8 mouse cellular contexts compared by ENCODE assay signal in the genomic region with DNA sequence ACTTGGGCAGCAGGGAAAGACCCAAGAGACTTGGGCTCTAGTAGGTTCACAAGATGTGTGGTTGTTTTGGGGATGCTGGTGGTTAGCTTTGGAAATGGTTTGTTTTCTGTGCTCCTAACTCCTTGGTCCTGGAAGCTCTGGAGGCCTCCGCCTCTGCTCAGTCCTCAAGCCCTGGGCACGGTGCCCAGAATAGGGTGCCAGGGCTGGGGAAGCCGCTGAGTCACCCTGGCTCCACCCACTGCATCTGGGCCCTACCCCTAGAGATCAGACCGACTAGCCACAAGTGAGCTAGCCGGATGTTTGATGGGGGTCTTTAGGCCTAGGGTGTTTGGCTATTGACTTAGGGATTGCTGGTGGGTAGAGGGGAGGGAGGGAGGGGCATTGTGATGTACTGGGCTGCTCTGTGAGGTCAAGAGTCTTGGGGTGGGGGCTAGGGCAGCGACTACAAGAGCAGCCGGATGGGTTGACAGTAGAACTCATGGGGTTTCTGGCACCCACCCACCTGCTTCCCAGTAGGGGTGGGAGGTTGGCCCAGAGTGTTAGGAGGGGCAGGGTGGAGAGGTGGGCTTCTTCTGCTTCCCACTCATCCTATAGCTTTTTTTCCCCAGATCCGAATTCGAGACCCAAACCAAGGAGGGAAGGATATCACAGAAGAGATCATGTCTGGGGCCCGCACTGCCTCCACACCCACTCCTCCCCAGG. TPM values are rescaled to one million over a fixed set of nuclear protein-coding genes. Genes with fewer than 3 reads are reported as not detected.
A peak's percentile ranks its signal among the peaks of the same experiment; 100 is the strongest.
DNase-seq lines count a peak whose midpoint lies in the region; ATAC-seq and TF ChIP-seq lines count a peak whose summit lies in the region.
"Had no signal": no experiment of that assay in that cellular context is flagged by ENCODE, and none has a peak within 500 bp of the region (broad histone marks: within the 10 kb centered on the region; RNA-seq: fewer than 3 reads in every experiment).

No protein-coding gene starts in this region.

- H3K4me3 ChIP-seq in MEL (ENCODE audit: control insufficient read depth in 1 of 2, insufficient read depth in 1 of 2, low read depth in 2 of 2, low read length in 2 of 2): no peak overlapping the region
- H3K4me3 ChIP-seq: neural tube, embryonic 12.5 days had no signal

- peaks cover 11 to 35% of the 10 kb centered on the region in 2 experiments for H3K4me1 ChIP-seq in MEL (ENCODE audit: control insufficient read depth in 1 of 2, insufficient read depth in 2 of 2, low read length in 2 of 2)

- TF ChIP-seq POLR2A in MEL (IDR thresholded peaks at IDR 0.05; ENCODE audit: control insufficient read depth in 1 of 2, insufficient read depth in 1 of 2, low read depth in 1 of 2, low read length in 2 of 2, poor library complexity in 1 of 2): no peak

- no peaks in the 10 kb centered on the region for H3K27me3 ChIP-seq in MEL (ENCODE audit: control insufficient read depth in 1 of 2, insufficient read depth in 2 of 2, low read length in 2 of 2)
- H3K27me3 ChIP-seq: neural tube, embryonic 12.5 days had no signal

- TF ChIP-seq EP300 in MEL (IDR thresholded peaks at IDR 0.05; ENCODE audit: low read depth in 1 of 2, low read length in 2 of 2): peak in 1 of 2 experiments; percentile 36; a peak in 1 of 4 replicates

- H3K79me2 ChIP-seq in MEL (ENCODE audit: control insufficient read depth, insufficient read depth, low read length, poor library complexity): peaks cover 58% of the 10 kb centered on the region

- no peak for TF ChIP-seq RAD21 in MEL (IDR thresholded peaks at IDR 0.05; ENCODE audit: low read depth, low read length)

- ATAC-seq in erythroblast, adult 5-6 weeks (replicated peaks; ENCODE audit: low FRiP score, poor library complexity, severe bottlenecking): peak; percentile 93

- 0 out of 2 replicates have a peak overlapping the region, but pooled peaks have one; percentile 17 for H3K9ac ChIP-seq in MEL (ENCODE audit: control insufficient read depth, low read depth, low read length, poor library complexity, severe bottlenecking)
- H3K9ac ChIP-seq: neural tube, embryonic 12.5 days had no signal

- intact Hi-C loops in heart, postnatal 10 days (cut with DNase I): loop anchor here (2.0 kb wide), 1 partner anchor 15 kb away; a partner anchor contains a TSS
- intact Hi-C loops in left cerebral cortex, postnatal 4 days (cut with DNase I): no loop called here

- TF ChIP-seq CTCF in MEL (IDR thresholded peaks at IDR 0.05 in 2 of 3, conservative IDR thresholded peaks at IDR 0.05 in 1 of 3; ENCODE audit: control insufficient read depth in 1 of 3, insufficient read depth in 1 of 3, low read depth in 2 of 3, low read length in 3 of 3, poor library complexity in 1 of 3, severe bottlenecking in 1 of 3): no peak

- peak; percentile 91 for DNase-seq in MEL (ENCODE audit: low read depth, low spot score)
- DNase-seq in adrenal gland, adult 2 months: peak; percentile 97
- DNase-seq in heart, postnatal 10 days: peak; percentile 89 to 91
- peak; percentile 76 for DNase-seq in left cerebral cortex, postnatal 4 days
- peak; percentile 76 to 79 for DNase-seq in right cerebral cortex, adult 2 months (ENCODE audit: low spot score in 2 of 2)
- no peak for DNase-seq in thymus, postnatal 14 days

- H3K27ac ChIP-seq in MEL (ENCODE audit: control insufficient read depth, low read depth, low read length): peak overlapping the region; percentile 21; the same call in 1 of the 2 replicates
- H3K27ac ChIP-seq: neural tube, embryonic 12.5 days had no signal

- no peaks in the 10 kb centered on the region for H3K9me3 ChIP-seq in MEL (replicated peaks; ENCODE audit: insufficient read depth, low read length)
- H3K9me3 ChIP-seq: neural tube, embryonic 12.5 days had no signal

- H3K36me3 ChIP-seq in MEL (ENCODE audit: control insufficient read depth in 1 of 2, insufficient read depth in 2 of 2, low read length in 2 of 2): peaks cover 50 to 54% of the 10 kb centered on the region in 2 experiments

TF ChIP-seq in MEL, 35 proteins besides CTCF, POLR2A, EP300 and RAD21 (continues in another document):
- no peak for TF ChIP-seq GATA1 (IDR thresholded peaks at IDR 0.05; ENCODE audit: low read depth, low read length)
- no peak for TF ChIP-seq E2F4 (IDR thresholded peaks at IDR 0.05; ENCODE audit: borderline replicate concordance, low read depth, low read length)
- peak; percentile 39; the same call in 1 of the 2 replicates for TF ChIP-seq ETS1 (IDR thresholded peaks at IDR 0.05; ENCODE audit: low read depth, low read length)
- TF ChIP-seq UBTF (IDR thresholded peaks at IDR 0.05; ENCODE audit: borderline replicate concordance, insufficient read depth, low read depth, low read length): no peak
- no peak for TF ChIP-seq HCFC1 (IDR thresholded peaks at IDR 0.05; ENCODE audit: low read depth, low read length)
- TF ChIP-seq BHLHE40 (IDR thresholded peaks at IDR 0.05; ENCODE audit: borderline replicate concordance, low read depth, low read length): no peak
- TF ChIP-seq MYC (IDR thresholded peaks at IDR 0.05; ENCODE audit: low read depth, low read length): no peak
- TF ChIP-seq SIN3A (IDR thresholded peaks at IDR 0.05; ENCODE audit: low read length): peak; percentile 47; the same call in 1 of the 2 replicates
- TF ChIP-seq POLR2AphosphoS5 (IDR thresholded peaks at IDR 0.05; ENCODE audit: borderline replicate concordance, low read depth, low read length): no peak
- no peak for TF ChIP-seq KAT2A (conservative IDR thresholded peaks at IDR 0.05; ENCODE audit: low read depth, low read length)
- TF ChIP-seq USF2 (IDR thresholded peaks at IDR 0.05; ENCODE audit: borderline replicate concordance in 1 of 2, insufficient read depth in 1 of 2, low read depth in 1 of 2, low read length in 2 of 2): no peak
- TF ChIP-seq POLR2AphosphoS2 (IDR thresholded peaks at IDR 0.05; ENCODE audit: low read length): peak; percentile 38; the same call in 1 of the 2 replicates
- TF ChIP-seq GABPA (IDR thresholded peaks at IDR 0.05; ENCODE audit: low read depth, low read length): 0 out of 2 replicates have a peak, but pooled peaks have one; percentile 14
- no peak for TF ChIP-seq JUND (IDR thresholded peaks at IDR 0.05; ENCODE audit: low read depth, low read length)
- no peak for TF ChIP-seq TBP (IDR thresholded peaks at IDR 0.05; ENCODE audit: low read depth, low read length)
- no peak for TF ChIP-seq RCOR1 (IDR thresholded peaks at IDR 0.05; ENCODE audit: low read depth, low read length)
- TF ChIP-seq MAFK (IDR thresholded peaks at IDR 0.05; ENCODE audit: borderline replicate concordance, low read depth, low read length): no peak

RNA-seq across cellular contexts. Expression of a gene that starts 10.0 kb away (rescaled TPM):
- total RNA-seq in MEL (2012; rRNA removed): 409 and 425 TPM in 2 replicates
- 100 to 1,000 TPM; 327 to 436 TPM for polyA plus RNA-seq in MEL (2012; ENCODE audit: insufficient read depth in 1 of 2, insufficient read length in 2 of 2, low read depth in 1 of 2, low replicate concordance in 2 of 2, missing spikeins in 1 of 2)
- total RNA-seq in adrenal gland, adult 2 months (2021): 100 to 1,000 TPM; 368 to 454 TPM
- 486 and 565 TPM in 2 replicates for polyA plus RNA-seq in adrenal gland, adult 2 months (2012; rRNA removed)
- 60.1 and 64.6 TPM in 2 replicates for total RNA-seq in erythroblast, adult 5-6 weeks (2015; ENCODE audit: low replicate concordance)
- total RNA-seq in erythroblast, adult 5-6 weeks (2017; ENCODE audit: low replicate concordance): 71.0 and 76.1 TPM in 2 replicates
- total RNA-seq in heart, postnatal 10 days (2021): 100 to 1,000 TPM; 353 to 356 TPM
- total RNA-seq in left cerebral cortex, postnatal 4 days (2021): 100 to 1,000 TPM; 362 to 378 TPM

RNA-seq across cellular contexts. Expression of a gene that starts 14.9 kb away (rescaled TPM):
- total RNA-seq in MEL (2012; rRNA removed): not detected in 2 replicates
- polyA plus RNA-seq in MEL (2012; ENCODE audit: insufficient read depth in 1 of 2, insufficient read length in 2 of 2, low read depth in 1 of 2, low replicate concordance in 2 of 2, missing spikeins in 1 of 2): not detected
- total RNA-seq in adrenal gland, adult 2 months (2021): 10 to 100 TPM; 10.3 to 13.3 TPM
- polyA plus RNA-seq in adrenal gland, adult 2 months (2012; rRNA removed): 24.9 and 29.4 TPM in 2 replicates
- not detected in 2 replicates for total RNA-seq in erythroblast, adult 5-6 weeks (2015; ENCODE audit: low replicate concordance)
- total RNA-seq in erythroblast, adult 5-6 weeks (2017; ENCODE audit: low replicate concordance): 0.26 and 0.70 TPM in 2 replicates
- 10 to 100 TPM; 16.0 to 18.9 TPM for total RNA-seq in heart, postnatal 10 days (2021)
- 100 to 1,000 TPM; 101 to 115 TPM for total RNA-seq in left cerebral cortex, postnatal 4 days (2021)

RNA-seq across cellular contexts. Expression of a gene that starts 26.7 kb away (rescaled TPM):
- 262 and 323 TPM in 2 replicates for total RNA-seq in MEL (2012; rRNA removed)
- 100 to 1,000 TPM in 1 of 2 experiments, 10 to 100 TPM in 1; 81.9 to 432 TPM for polyA plus RNA-seq in MEL (2012; ENCODE audit: insufficient read depth in 1 of 2, insufficient read length in 2 of 2, low read depth in 1 of 2, low replicate concordance in 2 of 2, missing spikeins in 1 of 2)
- total RNA-seq in adrenal gland, adult 2 months (2021): 100 to 1,000 TPM; 215 to 285 TPM
- polyA plus RNA-seq in adrenal gland, adult 2 months (2012; rRNA removed): 38.1 and 43.8 TPM in 2 replicates
- 27.9 and 60.4 TPM in 2 replicates for total RNA-seq in erythroblast, adult 5-6 weeks (2015; ENCODE audit: low replicate concordance)
- 82.0 and 97.2 TPM in 2 replicates for total RNA-seq in erythroblast, adult 5-6 weeks (2017; ENCODE audit: low replicate concordance)
- 100 to 1,000 TPM; 195 TPM for total RNA-seq in heart, postnatal 10 days (2021)
- 100 to 1,000 TPM; 262 to 273 TPM for total RNA-seq in left cerebral cortex, postnatal 4 days (2021)

RNA-seq across cellular contexts. Expression of a gene that starts 39.3 kb away (rescaled TPM):
- total RNA-seq in MEL (2012; rRNA removed): 174 and 180 TPM in 2 replicates
- polyA plus RNA-seq in MEL (2012; ENCODE audit: insufficient read depth in 1 of 2, insufficient read length in 2 of 2, low read depth in 1 of 2, low replicate concordance in 2 of 2, missing spikeins in 1 of 2): 10 to 100 TPM in 1 of 2 experiments, not detected in 1; 95.4 TPM
- total RNA-seq in adrenal gland, adult 2 months (2021): 10 to 100 TPM; 31.2 to 45.2 TPM
- polyA plus RNA-seq in adrenal gland, adult 2 months (2012; rRNA removed): 9.3 and 9.5 TPM in 2 replicates
- total RNA-seq in erythroblast, adult 5-6 weeks (2015; ENCODE audit: low replicate concordance): 7.9 and 15.9 TPM in 2 replicates
- 4.0 and 4.3 TPM in 2 replicates for total RNA-seq in erythroblast, adult 5-6 weeks (2017; ENCODE audit: low replicate concordance)
- total RNA-seq in heart, postnatal 10 days (2021): 10 to 100 TPM; 12.5 to 13.2 TPM
- total RNA-seq in left cerebral cortex, postnatal 4 days (2021): 10 to 100 TPM; 30.5 to 32.0 TPM

RNA-seq across cellular contexts. Expression of a gene that starts 39.4 kb away (rescaled TPM):
- 3.6 and 5.4 TPM in 2 replicates for total RNA-seq in MEL (2012; rRNA removed)
- 1 to 10 TPM in 1 of 2 experiments, not detected in 1; 9.4 TPM for polyA plus RNA-seq in MEL (2012; ENCODE audit: insufficient read depth in 1 of 2, insufficient read length in 2 of 2, low read depth in 1 of 2, low replicate concordance in 2 of 2, missing spikeins in 1 of 2)
- 10 to 100 TPM; 24.5 to 60.5 TPM for total RNA-seq in adrenal gland, adult 2 months (2021)
- polyA plus RNA-seq in adrenal gland, adult 2 months (2012; rRNA removed): 198 and 282 TPM in 2 replicates
- total RNA-seq in erythroblast, adult 5-6 weeks (2015; ENCODE audit: low replicate concordance): 1.7 and 5.0 TPM in 2 replicates
- 3.3 and 8.9 TPM in 2 replicates for total RNA-seq in erythroblast, adult 5-6 weeks (2017; ENCODE audit: low replicate concordance)
- 1 to 10 TPM; 3.3 to 3.5 TPM for total RNA-seq in heart, postnatal 10 days (2021)
- total RNA-seq in left cerebral cortex, postnatal 4 days (2021): 10 to 100 TPM; 38.8 to 40.3 TPM

Comparison
In these comparisons a context has a peak if more than half of its experiments do, and no peak if none do; other contexts are left out.
1. RNA of a gene that starts 14.9 kb away (total RNA-seq): 101 to 115 TPM in left cerebral cortex, postnatal 4 days, 16.0 to 18.9 TPM in heart, postnatal 10 days and 10.3 to 13.3 TPM in adrenal gland, adult 2 months; 0.26 to 0.70 TPM in erythroblast, adult 5-6 weeks and not detected in MEL; every median in the first group is over 4 times any median in the second.